Mouse (Mus musculus) spleen, embryonic (tissue): ENCODE data around the gene Zfp30.

Experiments used
- CTCF ChIA-PET: fragments of 350-600 bp; sonication (Branson Sonifier 250); formaldehyde crosslinking; loops from one replicate; lab custom pipeline; 2022; lab: Charles Lee

Zfp30 gene

DNA sequence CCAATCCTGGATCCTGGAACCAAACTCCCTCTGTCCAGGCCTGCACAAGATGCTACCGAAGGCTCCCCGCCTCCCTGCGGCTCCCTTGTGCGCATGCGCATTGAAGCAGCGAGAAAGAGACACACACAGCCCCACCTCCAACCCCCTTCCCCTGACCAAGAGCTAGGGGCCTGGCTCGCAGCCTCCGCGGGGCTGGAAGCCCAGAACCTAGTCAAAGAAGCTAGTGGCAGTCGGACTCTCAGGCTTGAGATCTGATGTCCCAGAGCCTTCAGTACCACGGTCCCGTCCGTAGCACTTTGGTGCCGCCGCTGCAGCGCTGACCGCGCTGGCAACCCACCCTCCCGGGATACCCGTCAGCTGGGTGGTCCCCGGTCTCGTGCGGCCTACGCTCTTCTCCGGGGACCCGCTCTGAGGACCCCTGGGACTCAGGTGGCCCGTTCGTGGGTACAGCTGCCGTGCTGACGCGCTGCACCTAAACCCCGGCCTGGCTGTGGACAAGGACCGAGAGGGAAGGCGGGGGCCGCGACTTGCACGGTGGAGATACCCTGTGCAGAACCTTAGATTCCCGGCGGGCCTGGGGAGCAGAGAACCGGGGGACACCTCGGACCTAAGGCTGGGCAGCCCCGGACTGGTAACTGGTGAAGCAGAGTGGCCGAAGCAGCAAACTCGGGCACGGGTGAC is at the start of gene Zfp30:
Gene Zfp30, plus strand, starts transcription at position 128 of the 681 bp plus-strand sequence.
- CTCF ChIA-PET = no interaction called here

GRCm38 (mm10) chr7:29742258-29742657 is 41.5 kb upstream of the Zfp30 start:
- CTCF ChIA-PET = no interaction called here

GRCm38 (mm10) chr7:29760476-29760875 is 23.3 kb upstream of the Zfp30 start:
- CTCF ChIA-PET = no interaction called here

DNA sequence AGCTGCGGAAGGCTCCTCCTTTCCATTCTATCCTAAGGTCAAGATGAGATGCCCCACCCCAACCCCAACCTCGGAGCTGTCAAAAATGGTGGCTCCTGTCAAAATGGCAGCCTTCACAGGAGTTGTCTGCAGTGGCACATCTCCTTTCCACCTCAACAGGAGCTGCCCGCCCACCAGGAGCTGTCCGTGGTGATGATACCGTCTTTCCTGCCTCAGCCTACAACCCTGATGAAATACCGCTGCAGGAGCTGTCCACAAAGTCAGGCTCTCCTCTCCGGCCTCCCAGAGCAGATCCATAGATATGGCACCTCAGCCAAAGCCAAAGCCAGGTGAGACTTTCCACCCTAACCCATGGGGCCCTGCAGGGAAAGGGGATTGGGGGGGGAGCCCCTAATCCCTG is 19.1 kb upstream of the Zfp30 start:
- CTCF ChIA-PET = interaction anchor here (0.5 kb wide), 1 partner anchor 22 kb away, joined by 6 read pairs; no protein-coding TSS in a partner anchor

GRCm38 (mm10) chr7:29767058-29767686 is 16.6 kb upstream of the Zfp30 start:
- CTCF ChIA-PET = no interaction called here

- CTCF ChIA-PET = no interaction called here
Observed at GRCm38 (mm10) chr7:29768090-29768900, 15.5 kb upstream of the Zfp30 start, which contains the start of gene Zfp84. Zfp84 (plus strand) TSS chr7:29768552.

DNA sequence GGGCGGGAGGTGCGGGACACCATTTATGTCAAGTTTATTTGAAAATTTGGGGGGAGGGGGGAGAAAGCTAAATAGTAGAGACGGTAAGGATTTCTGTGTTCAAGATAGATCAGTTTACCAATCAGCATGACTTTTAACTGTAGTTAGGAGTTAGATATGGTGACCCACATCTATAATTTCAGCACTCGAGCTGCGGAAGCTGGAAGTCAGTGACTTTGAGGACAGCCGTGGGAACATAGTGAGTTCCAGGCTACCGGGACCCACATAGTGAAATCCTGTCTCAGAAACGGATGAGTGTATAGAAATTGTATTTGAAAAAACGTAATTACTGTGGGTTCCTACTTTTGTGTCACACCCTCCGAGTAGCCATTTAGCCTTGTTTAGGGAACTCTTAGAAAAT is 14.8 kb upstream of the Zfp30 start:
- CTCF ChIA-PET = no interaction called here

DNA sequence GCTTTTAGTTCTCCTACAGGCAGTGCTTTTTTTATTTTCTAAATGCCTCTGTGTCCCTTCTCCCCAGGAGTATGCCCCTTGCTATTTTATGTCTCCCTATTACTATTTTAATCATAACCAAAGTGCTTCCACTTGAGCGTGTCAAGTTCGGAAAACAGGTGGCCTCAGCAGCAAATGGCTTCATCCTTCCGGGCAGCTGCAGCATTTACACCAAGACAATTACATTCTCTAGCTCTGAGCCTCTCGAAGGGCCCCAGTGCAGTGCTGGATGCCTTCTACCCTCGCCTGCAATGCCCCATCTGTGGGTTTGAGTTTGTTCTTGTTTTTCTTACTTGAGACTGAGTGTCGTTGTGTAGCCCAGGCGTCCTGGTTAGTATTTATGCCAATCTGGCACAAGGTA is 10.3 kb upstream of the Zfp30 start:
- CTCF ChIA-PET = no interaction called here

- CTCF ChIA-PET = no interaction called here
Observed at GRCm38 (mm10) chr7:29774371-29774770, 9.4 kb upstream of the Zfp30 start.

DNA sequence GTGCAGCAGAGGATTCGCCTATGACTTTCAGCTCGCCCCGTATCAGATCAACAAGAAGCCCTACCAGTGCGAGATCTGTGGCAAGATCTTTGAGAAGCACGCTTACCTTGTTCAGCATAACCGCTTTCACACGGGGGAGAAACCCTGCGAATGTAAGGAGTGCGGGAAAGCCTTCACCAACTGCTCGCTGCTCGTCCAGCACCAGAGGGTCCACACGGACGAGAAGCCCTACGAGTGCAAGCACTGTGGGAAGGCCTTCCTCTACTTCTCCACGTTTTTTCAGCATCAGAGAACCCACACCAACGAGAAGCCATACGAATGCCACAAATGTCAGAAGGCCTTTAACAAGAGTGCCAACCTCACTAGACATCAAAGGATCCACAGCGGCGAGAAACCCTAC is 7.2 kb upstream of the Zfp30 start:
- CTCF ChIA-PET = no interaction called here

- CTCF ChIA-PET = no interaction called here
Observed at GRCm38 (mm10) chr7:29777372-29777771, 6.4 kb upstream of the Zfp30 start.

DNA sequence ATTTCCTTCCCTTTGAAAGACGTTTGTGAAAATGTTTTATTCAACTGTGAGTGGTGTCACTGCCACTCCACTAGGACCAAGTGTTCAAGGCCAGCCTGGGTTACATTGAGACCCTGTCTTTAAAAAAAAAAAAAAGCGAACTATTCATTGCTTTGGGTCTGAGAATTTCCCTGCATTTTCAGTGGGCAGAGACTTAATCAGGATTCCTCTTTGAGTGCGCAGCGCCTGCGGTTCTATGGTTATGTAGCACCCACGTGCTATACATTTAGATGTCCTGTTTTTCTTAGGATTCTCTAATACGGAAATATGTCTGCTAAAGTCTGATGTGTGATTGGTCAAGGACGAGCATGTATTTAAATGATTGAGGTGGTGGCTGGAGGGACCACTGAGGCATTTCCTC is 1.2 kb downstream of the Zfp30 start:
- CTCF ChIA-PET = no interaction called here

DNA sequence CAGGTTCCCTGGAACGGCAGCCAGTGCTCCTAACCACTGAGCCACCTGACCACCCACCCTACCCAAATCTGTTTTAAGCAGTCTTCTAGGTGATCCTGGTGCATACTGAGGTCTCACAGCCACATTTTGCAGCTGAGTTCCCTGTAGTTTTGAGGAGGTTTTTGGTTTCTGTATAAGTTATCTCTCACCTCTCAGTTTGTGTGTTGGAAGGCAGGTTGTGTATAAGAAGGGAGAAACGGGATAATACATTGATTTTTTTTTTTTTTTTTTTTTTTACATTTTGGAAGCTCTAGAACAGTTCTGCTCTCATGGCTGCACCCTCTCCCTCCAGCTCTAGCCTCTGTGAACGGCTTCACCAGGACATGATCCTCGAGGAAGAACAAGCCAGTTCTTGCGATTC is 2.1 kb downstream of the Zfp30 start:
- CTCF ChIA-PET = interaction anchor here (0.6 to 0.7 kb wide), 2 partner anchors 21 to 34 kb away, joined by 6 to 11 read pairs; no protein-coding TSS in a partner anchor

DNA sequence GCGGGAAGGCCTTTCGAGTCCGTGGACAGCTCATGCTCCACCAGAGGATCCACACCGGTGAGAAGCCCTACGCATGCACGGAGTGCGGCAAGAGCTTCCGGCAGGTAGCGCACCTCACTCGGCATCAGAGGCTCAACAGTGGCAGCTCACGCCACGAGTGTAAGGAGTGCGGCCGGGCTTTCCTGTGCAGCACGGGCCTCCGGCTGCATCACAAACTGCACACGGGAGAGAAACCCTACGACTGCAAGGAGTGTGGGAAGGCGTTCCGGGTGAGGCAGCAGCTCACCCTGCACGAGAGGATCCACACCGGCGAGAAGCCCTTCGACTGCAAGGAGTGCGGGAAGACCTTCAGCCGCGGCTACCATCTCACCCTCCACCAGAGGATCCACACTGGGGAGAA is 9.1 kb downstream of the Zfp30 start:
- CTCF ChIA-PET = interaction anchor here (0.6 kb wide), 1 partner anchor 832 kb away, joined by 3 read pairs; no protein-coding TSS in a partner anchor

- CTCF ChIA-PET = no interaction called here
Observed at GRCm38 (mm10) chr7:29807046-29807445, 23.2 kb downstream of the Zfp30 start.

DNA sequence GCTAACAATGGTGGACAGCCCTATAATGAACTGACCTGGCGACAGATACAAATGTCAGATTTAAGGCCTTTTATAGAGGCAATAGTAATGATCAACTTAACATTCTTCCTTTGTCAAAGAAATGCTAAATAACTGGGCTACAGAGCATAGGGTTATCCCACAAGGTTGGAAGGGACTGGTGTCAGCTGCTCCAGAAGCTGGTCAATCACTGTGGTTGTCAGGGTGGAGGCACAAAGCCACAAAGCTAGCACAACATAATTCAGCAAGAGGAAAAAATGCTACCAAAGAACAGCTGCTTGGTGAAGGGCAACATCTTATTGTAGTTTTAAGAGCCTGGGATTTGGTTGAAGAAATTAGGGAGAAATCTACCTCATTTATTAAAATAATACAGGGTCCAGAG is 28.4 kb downstream of the Zfp30 start:
- CTCF ChIA-PET = no interaction called here

GRCm38 (mm10) chr7:29814381-29814780 is 30.6 kb downstream of the Zfp30 start:
- CTCF ChIA-PET = no interaction called here

DNA sequence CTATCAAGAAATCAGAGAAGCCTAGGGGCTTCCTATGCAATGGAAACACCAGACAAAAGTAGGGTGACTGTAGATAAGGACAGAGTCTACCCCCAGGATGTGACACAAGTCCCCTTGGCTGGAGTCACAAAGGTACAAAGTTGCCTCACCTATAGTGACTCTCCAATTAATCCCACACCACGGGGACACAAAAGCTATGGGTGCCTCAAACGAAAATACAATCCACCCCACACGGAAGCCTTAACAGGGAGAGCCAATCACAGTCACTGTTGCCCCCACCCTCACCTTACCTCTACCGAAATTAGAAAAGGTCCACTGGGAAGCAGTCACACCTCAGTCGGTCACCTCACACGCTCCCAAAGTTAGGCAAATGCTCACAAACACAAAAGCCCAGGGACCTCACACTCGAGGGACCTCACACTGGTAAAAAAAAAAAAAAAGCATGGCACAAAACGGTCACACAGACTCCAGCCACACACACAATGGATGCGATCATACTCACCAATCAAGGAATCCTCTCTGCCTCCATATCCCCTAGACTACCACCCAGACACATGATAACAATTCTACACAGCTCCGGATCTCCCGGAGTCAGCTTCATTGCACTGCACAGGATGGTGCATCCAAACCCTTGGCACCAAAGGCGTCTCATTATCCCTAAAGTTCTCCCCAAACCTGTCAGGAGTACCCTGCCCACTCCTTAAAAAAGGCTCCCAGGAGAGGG is 31.4 kb downstream of the Zfp30 start:
- CTCF ChIA-PET = interaction anchor here (0.6 kb wide), 1 partner anchor 625 kb away, joined by 7 read pairs; no protein-coding TSS in a partner anchor

- CTCF ChIA-PET = interaction anchor here (0.6 to 0.7 kb wide), 2 partner anchors 624 to 628 kb away, joined by 6 to 7 read pairs; no protein-coding TSS in a partner anchor
Observed at GRCm38 (mm10) chr7:29815910-29816429, 32.2 kb downstream of the Zfp30 start, which contains the start of gene Zfp790. Zfp790 (plus strand) TSS chr7:29816114.

DNA sequence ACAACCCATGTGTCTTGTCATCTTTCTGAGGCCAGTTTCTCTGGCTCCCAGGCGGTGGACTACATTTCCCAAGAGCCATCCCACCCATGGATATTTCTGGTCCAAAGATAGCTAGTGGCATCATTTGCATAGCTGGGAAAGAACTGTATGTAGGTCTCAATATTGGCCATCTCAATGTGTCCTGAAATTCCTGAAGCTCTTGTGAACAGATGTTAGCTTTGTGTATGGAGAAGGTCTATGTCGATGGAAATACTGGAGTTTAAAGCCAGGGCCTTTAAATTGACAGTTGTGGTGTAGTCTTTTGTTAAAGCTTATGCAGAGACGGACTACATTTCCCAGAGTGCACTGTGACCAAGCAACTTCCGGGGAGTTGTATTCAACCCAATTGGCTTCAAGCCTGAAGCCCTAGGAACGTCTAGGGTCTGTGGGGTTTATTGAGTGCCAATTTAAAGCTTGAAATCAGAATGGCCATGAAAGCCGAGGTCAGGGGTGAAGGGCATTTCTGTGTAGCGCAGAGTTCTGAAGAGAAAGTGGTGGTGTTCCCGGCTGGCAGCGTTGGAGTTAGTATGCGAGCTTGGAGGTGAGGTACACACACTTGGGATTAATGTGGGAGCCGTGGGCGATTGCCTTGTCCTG is 34.9 kb downstream of the Zfp30 start:
- CTCF ChIA-PET = interaction anchor here (0.5 kb wide), 1 partner anchor 90 kb away, joined by 10 read pairs; no protein-coding TSS in a partner anchor

DNA sequence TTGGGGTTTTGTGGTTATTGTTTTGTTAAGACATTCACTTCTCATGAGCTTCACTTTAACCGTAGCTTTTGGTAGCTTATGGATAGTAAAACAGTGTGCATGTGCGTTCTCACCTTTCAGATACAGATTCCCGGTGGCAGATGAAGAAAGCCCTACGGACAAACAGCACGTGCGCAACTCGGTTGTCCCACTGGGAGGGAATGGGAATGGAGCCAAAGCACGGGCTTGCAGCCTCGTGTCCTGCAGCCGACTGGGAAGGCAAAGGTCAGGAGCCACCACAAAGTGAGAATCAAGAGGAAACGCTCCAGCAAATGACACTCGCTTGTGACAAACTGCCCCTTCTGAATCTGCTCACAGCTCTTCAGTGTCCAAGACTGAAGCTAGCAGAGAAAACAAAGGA is 44.2 kb downstream of the Zfp30 start:
- CTCF ChIA-PET = no interaction called here
